Comparison of ENCODE assay signal across 8 mouse cellular contexts in the genomic region with DNA sequence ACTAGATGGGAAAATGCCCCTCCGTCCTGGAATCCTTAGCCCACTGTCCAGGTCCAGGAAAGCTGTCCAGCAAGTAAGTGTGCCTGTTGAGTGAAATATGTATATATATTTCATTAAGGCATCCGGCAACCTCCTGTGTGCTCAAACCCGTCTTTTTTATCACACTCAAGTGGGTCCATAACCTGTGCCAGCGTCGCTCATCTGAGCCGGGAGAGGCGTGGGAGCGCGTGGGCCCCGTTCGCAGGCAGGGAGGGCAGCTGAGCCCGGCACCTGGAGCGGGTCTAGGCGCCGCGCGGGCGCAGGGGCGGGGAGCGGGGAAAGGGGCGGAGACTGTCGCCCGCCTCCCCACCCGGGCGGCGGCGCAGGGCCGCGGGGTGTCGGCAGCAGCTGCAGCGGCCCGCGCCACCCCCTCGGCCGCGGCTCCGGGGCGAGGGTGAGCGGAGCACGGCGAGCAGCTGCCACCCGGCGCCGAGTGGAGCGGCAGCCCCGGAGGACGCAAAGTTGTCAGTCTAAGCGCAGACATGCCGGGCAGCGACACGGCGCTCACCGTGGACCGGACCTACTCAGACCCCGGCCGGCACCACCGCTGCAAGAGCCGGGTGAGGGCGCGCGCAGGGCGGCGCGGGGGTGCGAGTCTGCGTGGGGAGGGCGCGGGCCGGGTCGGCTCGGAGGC.
DNase-seq lines count a peak whose midpoint lies in the region; ATAC-seq and TF ChIP-seq lines count a peak whose summit lies in the region.

No protein-coding gene starts in this region.

- peak overlapping the region; percentile 47 for H3K4me3 ChIP-seq in cerebellum, adult 2 months (replicated peaks; ENCODE audit: insufficient read depth, low read depth, low read length)
- peak overlapping the region; percentile 79 for H3K4me3 ChIP-seq in hindbrain, embryonic 12.5 days

- no peak for TF ChIP-seq POLR2A in cerebellum, adult 2 months (IDR thresholded peaks at IDR 0.05; ENCODE audit: borderline replicate concordance, insufficient read depth, low read length)

- H3K9ac ChIP-seq in hindbrain, embryonic 12.5 days = peak overlapping the region; percentile 75

- H3K9me3 ChIP-seq in hindbrain, embryonic 12.5 days (replicated peaks) = no peaks in the 10 kb centered on the region

- no peak for TF ChIP-seq CTCF in cerebellum, adult 2 months (IDR thresholded peaks at IDR 0.05; ENCODE audit: borderline replicate concordance, insufficient read depth, low read depth, low read length)

- peak; percentile 79 for DNase-seq in MN1 (ENCODE audit: low spot score)
- DNase-seq in cerebellum, adult 2 months = peak; percentile 57 to 58
- peak; percentile 35 to 37 for DNase-seq in frontal cortex, postnatal 25 days (ENCODE audit: low spot score in 2 of 2)
- DNase-seq in layer of hippocampus, postnatal 14 days (ENCODE audit: low spot score in 2 of 2) = peak; percentile 66 to 68
- DNase-seq in lung, postnatal 10 days = peak; percentile 82
- peak; percentile 48 for DNase-seq in retina, postnatal 7 days (ENCODE audit: low read depth, low spot score)
- peak; percentile 92 for DNase-seq in thymus, postnatal 4 days

- H3K36me3 ChIP-seq in hindbrain, embryonic 12.5 days = no peaks in the 10 kb centered on the region

- no peaks in the 10 kb centered on the region for H3K4me1 ChIP-seq in cerebellum, adult 2 months (ENCODE audit: control insufficient read depth, insufficient read depth, low read length)
- peaks cover 22% of the 10 kb centered on the region for H3K4me1 ChIP-seq in hindbrain, embryonic 12.5 days

- H3K27ac ChIP-seq in cerebellum, adult 2 months (ENCODE audit: insufficient read depth, low read length) = peak overlapping the region; percentile 47; the same call in 1 of the 2 replicates
- H3K27ac ChIP-seq in hindbrain, embryonic 12.5 days = peak overlapping the region; percentile 72

- WGBS in cerebellum, adult 2 months = 1% methylated on average over 71 of the region's 71 CpGs
- under 1% methylated on average over 64 of the region's 71 CpGs for WGBS in hindbrain, embryonic 12.5 days

- peak overlapping the region; percentile 96 for H3K4me2 ChIP-seq in hindbrain, embryonic 12.5 days (replicated peaks)

- H3K27me3 ChIP-seq in cerebellum, adult 2 months (ENCODE audit: control insufficient read depth, insufficient read depth, low read length) = peaks cover 2% of the 10 kb centered on the region; the same call in 1 of the 2 replicates
- peaks cover 37% of the 10 kb centered on the region for H3K27me3 ChIP-seq in hindbrain, embryonic 12.5 days

- peak; percentile 86 for ATAC-seq in hindbrain, embryonic 12.5 days (ENCODE audit: low FRiP score)

Comparison
In these comparisons a context has a peak if more than half of its experiments do, and no peak if none do; other contexts are left out.
1. Peak in every context shown above with its lines: DNase-seq, ATAC-seq, H3K4me3 ChIP-seq and H3K27ac ChIP-seq.
2. DNase-seq: peak in every context shown above with its lines; median percentile 92 in thymus, postnatal 4 days; 82 in lung, postnatal 10 days; 79 in MN1; 67 in layer of hippocampus, postnatal 14 days; 58 in cerebellum, adult 2 months; 48 in retina, postnatal 7 days; 36 in frontal cortex, postnatal 25 days.